Mouse (Mus musculus) granulocyte monocyte progenitor cell, adult 5-6 weeks (primary cell): ENCODE results near the gene Nolc1. TPM values are rescaled to one million over a fixed set of nuclear protein-coding genes. Genes with fewer than 3 reads are reported as not detected.

Experiments
- ATAC-seq: replicated peaks from 2 replicates; pipeline ENCODE4 v1.8.0; 2016; ENCODE audit warnings: mild to moderate bottlenecking, moderate TSS enrichment, inconsistent platforms; ENCODE audit not compliant: poor library complexity, severe bottlenecking
- total RNA-seq, 2 experiments: library from RNA; stranded (forward) in 1 of 2; stranded (reverse) in 1 of 2; fragments of 200-712, 200-1000 nt in 1 of 2; fragments of >200 nt in 1 of 2; fragmentation: Nextera tagmentation in 1 of 2; gene quantifications; 2 replicates each; pipeline ENCODE4 v1.2.3; 2014 to 2017

Nolc1 gene
- total RNA-seq, 2 experiments from 2014 or later = 112 to 211 TPM

- no peak for ATAC-seq
Measured at GRCm38 (mm10) chr19:46041933-46042475, 33.7 kb upstream of the Nolc1 start.

DNA sequence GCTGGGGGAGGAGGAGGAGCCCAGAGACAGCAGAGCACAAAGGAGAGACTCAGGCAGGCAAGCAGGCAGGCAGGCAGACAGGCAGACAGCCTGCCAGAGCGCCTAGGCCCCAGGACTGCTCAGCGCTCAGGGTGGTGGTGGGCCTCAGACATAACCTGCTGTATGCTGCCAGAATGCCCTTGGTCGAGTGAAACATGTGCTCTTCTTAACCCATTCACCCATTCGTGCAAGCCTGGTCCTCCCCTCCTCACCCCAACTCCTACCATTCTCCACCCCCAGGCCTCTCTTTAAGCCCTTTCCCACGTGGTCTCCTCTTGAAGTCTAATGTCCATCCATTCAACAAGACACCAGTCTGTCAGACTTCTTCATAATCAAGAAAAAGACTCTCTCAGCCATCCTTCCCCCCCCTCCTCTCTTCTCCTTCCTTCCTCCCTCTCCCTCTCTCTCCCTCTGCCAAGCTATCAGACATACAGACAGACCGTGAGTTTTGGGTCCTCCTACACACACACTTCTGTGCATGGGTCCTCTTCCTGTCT is 33.1 kb upstream of the Nolc1 start:
- ATAC-seq = no peak

DNA sequence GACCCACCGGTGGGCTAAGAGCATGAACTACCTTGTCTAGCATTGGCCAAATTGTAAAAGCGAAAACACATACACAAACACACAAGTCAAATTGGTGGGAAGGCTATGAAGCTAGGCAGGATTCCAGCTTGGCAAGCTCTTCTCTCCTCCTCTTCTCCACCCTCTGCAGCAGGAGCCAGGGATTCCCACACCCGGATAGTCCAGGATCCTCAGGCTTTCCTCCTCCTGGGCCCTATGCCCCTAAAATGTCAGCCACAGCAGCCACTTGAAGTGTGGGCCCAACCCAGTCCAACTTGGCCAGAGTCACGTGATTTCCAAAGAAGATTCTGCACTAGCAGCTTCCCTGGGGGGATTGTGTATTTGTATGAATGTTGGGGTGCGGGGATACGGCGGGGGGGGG is 32.3 kb upstream of the Nolc1 start:
- ATAC-seq = no peak

DNA sequence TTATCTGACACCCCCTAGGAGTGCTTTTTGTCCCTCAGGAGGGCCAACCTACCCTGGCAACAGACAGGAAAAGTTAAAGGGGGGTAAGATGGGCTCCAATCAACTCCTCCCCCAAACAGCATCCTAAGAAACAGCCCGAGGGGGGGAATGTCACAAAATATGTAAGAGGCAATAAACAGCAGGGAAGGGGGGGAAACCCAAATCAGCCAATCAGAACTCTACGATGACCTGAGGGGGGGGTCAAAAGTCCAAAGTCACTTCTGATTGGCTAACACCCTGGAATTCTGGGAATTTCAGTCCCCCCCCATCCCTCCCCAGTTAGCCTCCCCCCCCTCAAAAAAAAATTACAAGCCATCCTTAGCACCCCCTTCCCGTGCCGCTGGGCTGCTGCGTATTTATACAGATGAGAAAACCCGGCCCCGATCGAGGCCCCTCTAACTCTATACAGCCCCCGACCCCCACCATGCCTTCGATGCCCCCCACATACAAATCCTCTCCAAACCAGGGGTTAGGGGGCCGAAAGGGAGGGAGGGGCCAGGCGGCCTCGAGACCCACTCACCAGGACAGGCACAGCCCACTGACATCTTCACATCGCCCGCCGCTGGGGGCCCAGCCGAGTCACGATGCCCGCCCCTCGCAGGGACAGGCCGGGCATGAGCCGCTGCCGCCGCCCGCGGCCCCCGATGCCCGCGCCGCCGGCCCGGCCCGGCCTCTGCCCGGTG is 31.2 kb upstream of the Nolc1 start, which contains the start of gene Pprc1:
Gene Pprc1 (plus strand): TSS at position 616 of the 722 bp plus-strand sequence.
- ATAC-seq = no peak

GRCm38 (mm10) chr19:46044993-46045695 is 30.5 kb upstream of the Nolc1 start, which contains the start of gene Ldb1:
TSS of gene Ldb1 (minus strand) at chr19:46045214.
- peak; percentile 65 for ATAC-seq

DNA sequence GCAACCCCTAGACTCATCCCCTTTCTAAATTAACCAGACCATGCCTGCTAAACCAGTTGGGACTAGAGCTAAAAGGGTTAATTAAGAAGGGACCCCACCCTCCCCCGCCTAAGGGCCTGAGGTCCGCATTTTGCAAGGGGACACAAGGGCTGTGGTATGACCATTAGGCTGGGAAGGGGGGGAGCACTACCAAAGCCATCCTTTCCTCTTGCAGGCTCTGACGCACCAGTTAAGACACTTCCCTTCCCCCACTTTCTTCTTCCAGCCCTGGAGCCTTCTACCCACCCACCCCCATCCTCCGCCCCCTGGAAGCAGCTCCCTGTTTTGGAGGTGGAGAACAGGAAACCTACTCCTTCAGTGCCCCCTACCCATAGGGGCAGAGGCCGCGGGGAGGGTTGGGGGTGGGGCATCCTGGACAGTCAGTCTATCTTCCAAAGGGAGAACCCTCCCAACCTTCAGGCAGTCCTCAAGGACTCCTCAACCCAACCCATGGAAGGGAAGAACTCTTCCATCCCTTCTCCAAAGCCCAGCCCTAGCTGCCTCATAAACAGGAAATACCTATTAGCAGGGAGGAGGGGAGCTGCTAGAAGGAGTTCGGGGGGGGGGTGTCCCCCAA is 29.9 kb upstream of the Nolc1 start:
- ATAC-seq = peak; percentile 23

GRCm38 (mm10) chr19:46046621-46047025 is 29.0 kb upstream of the Nolc1 start:
- ATAC-seq = no peak

DNA sequence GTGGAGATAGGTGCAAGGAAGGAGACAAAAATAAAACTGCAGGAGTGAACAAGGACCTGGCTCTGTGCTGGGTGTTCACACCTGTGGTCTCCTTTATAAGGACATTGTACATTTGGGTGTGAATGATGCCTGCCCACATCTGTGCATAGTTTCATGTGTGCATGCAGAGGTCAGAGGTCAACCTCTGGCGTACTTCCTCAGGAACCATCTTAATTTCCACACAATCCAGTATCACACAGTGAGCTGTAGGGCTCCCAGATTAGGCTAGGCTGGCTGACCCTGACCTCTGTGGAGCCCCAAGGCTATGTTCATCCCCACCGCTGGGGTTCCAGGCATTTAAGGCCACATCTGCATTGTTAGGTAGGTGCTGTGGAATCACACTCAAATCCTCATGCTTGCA is 28.2 kb upstream of the Nolc1 start:
- ATAC-seq = no peak

DNA sequence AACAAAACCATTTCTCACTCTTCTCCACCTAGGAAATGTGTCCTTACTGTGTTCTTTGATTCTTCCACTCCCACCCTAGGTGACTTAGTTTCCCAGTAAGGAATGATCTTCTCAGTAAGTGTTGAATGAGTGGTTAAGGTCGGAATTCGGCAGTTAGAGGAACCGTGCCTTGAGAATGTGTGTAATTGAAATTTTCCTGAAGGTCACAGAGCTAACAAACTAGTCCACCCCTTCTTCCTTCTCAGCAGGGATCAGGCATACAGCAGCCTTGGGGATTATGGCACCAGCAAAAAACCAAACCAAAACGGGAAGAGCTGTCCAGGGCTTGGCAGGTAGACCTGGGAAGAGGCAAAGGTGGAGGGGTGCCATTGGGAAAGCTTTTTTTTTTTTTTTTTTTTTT is 26.5 kb upstream of the Nolc1 start:
- ATAC-seq = no peak

- peak; percentile 74 for ATAC-seq
Measured at GRCm38 (mm10) chr19:46050462-46050861, 25.2 kb upstream of the Nolc1 start.

GRCm38 (mm10) chr19:46055752-46056387 is 19.8 kb upstream of the Nolc1 start:
- ATAC-seq = peak; percentile 57

DNA sequence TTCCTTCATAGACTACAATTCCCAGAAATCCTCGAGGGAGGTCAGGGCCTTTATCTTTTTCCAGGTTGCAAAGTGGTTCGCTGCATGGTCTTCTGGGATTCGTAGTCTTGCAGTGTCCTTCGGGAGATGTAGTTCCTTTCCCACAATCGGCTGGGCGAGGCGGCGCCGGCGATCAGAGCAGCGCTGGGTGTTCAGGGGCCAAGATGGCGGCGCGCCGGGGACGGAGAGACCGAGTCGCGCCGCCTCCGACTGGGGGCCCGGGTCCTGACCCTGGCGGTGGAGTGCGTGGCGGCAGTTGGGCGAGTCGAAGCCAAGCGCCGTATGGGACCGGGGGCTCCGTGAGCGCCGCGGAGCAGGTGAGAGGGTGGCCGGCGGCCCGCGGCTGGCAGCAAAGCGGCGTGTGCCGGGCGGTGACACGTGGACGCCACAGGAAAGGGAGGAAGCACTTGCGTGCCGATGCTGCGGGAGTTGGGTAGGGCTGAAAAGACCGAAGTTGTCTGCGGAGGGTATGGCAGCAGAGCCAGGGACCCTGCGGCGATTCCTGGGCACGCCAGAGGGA is 19.2 kb upstream of the Nolc1 start:
- peak; percentile 86 for ATAC-seq

- peak; percentile 72 for ATAC-seq
Measured at GRCm38 (mm10) chr19:46056947-46057607, 18.6 kb upstream of the Nolc1 start.

GRCm38 (mm10) chr19:46058466-46058865 is 17.2 kb upstream of the Nolc1 start:
- no peak for ATAC-seq

DNA sequence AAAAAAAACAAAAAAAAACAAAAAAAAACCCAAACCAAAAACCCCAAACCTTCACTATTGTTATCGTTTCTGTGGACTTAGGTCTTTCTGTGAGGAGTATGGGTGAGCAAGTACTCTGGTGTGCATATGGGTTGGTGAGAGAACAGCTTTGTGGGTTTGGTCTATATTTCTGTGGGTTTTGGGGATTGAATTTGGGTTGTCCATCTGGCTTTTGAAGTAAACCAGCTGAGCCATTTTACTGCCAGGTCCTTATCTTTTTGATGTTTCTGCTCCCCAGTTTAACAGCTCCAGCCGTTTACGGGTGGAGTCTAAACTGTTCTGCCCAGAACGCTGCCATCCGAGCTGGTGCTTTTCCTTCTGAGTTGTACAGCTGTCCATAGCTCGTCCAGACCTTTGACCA is 14.8 kb upstream of the Nolc1 start:
- no peak for ATAC-seq

DNA sequence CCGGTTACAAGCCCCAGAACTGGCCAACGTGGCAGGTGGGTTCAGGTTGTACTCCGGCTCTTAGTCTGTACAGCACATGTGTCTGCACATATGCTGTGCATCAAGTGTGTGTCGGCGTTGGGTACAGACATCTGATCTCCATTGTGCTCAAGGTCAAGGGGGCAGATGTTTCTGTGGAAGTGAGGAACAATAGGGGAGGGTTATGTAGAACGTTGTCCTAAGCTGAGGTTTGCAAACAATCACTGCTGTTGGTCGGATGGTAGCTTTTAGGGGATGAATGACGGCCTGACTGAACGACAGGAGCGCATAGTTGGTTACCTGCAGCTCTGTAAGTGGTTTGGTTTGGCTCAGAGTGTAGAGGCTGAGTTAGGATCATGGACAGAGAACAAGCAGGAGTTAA is 7.6 kb upstream of the Nolc1 start:
- no peak for ATAC-seq

- ATAC-seq = no peak
Measured at GRCm38 (mm10) chr19:46073285-46073684, 2.4 kb upstream of the Nolc1 start.

GRCm38 (mm10) chr19:46074266-46074665 is 1.4 kb upstream of the Nolc1 start:
- no peak for ATAC-seq

GRCm38 (mm10) chr19:46078535-46078934 is 2.9 kb downstream of the Nolc1 start:
- ATAC-seq = no peak
